Mouse (Mus musculus) right cerebral cortex, postnatal 4 days (tissue): ENCODE measurements around the gene Slc22a4.
"Not testable (repeated sequence)": the region's sequence is repeated elsewhere in the genome, so short reads cannot be mapped to it uniquely, and the experiment has no call there.

Experiments used
- DNase-seq: peaks from one replicate; pipeline ENCODE4 v3.0.0-alpha.2; 2022

Gene Slc22a4

GRCm38 (mm10) chr11:54056132-54056531 lies 28.2 kb upstream of the Slc22a4 start:
- DNase-seq = no peak

GRCm38 (mm10) chr11:54054257-54054656 lies 26.4 kb upstream of the Slc22a4 start:
- no peak for DNase-seq

GRCm38 (mm10) chr11:54053090-54053489 lies 25.2 kb upstream of the Slc22a4 start:
- DNase-seq = no peak

- no peak for DNase-seq
These were observed 24.2 kb upstream of the Slc22a4 start for GRCm38 (mm10) chr11:54052128-54052527.

GRCm38 (mm10) chr11:54051161-54051560 lies 23.3 kb upstream of the Slc22a4 start:
- no peak for DNase-seq

GRCm38 (mm10) chr11:54050205-54050604 lies 22.3 kb upstream of the Slc22a4 start:
- no peak for DNase-seq

GRCm38 (mm10) chr11:54040676-54041075 lies 12.8 kb upstream of the Slc22a4 start:
- no peak for DNase-seq

GRCm38 (mm10) chr11:54032872-54033271 lies 5.0 kb upstream of the Slc22a4 start:
- not testable (repeated sequence) for DNase-seq

- DNase-seq = no peak
These were observed 1.1 kb upstream of the Slc22a4 start for GRCm38 (mm10) chr11:54028997-54029396.

- DNase-seq = no peak
These were observed 503 bp downstream of the Slc22a4 start for GRCm38 (mm10) chr11:54027131-54028043.

GRCm38 (mm10) chr11:54026491-54027041 lies 1.3 kb downstream of the Slc22a4 start:
- no peak for DNase-seq

GRCm38 (mm10) chr11:54021396-54022093 lies 6.3 kb downstream of the Slc22a4 start:
- DNase-seq = no peak

- no peak for DNase-seq
These were observed 8.8 kb downstream of the Slc22a4 start for GRCm38 (mm10) chr11:54018893-54019732.

- no peak for DNase-seq
These were observed 10.3 kb downstream of the Slc22a4 start for GRCm38 (mm10) chr11:54017596-54017995.

GRCm38 (mm10) chr11:54016051-54016450 lies 11.8 kb downstream of the Slc22a4 start:
- no peak for DNase-seq

GRCm38 (mm10) chr11:54012961-54013360 lies 14.9 kb downstream of the Slc22a4 start:
- no peak for DNase-seq

- no peak for DNase-seq
These were observed 16.6 kb downstream of the Slc22a4 start for GRCm38 (mm10) chr11:54011255-54011654.

- no peak for DNase-seq
These were observed 19.4 kb downstream of the Slc22a4 start for GRCm38 (mm10) chr11:54008416-54008920.

- no peak for DNase-seq
These were observed 20.2 kb downstream of the Slc22a4 start for GRCm38 (mm10) chr11:54007717-54008116.

- no peak for DNase-seq
These were observed 21.0 kb downstream of the Slc22a4 start for GRCm38 (mm10) chr11:54006901-54007300.

- not testable (repeated sequence) for DNase-seq
These were observed 21.5 kb downstream of the Slc22a4 start for GRCm38 (mm10) chr11:54006362-54006761.

- DNase-seq = no peak
These were observed 23.2 kb downstream of the Slc22a4 start for GRCm38 (mm10) chr11:54004734-54005133.
